Mouse (Mus musculus) MEL (cell line): Measurements from ENCODE around the gene Cdkn1b.

Experiments used
- CHD2 ChIP-seq: IDR thresholded peaks from 2 replicates; pipeline ENCODE4 v1.6.1; 2011; ENCODE audit warnings: low read length, improper control_type of control experiment
- CTCF ChIP-seq, 3 experiments: IDR thresholded peaks in 2 of 3; conservative IDR thresholded peaks in 1 of 3; 2 replicates each; pipeline ENCODE4 v1.5.1; 2011 to 2012; ENCODE audit warnings: low read length in 3 of 3, low read depth in 2 of 3, mild to moderate bottlenecking in 2 of 3, improper control_type of control experiment in 1 of 3, inconsistent platforms in 1 of 3, mixed read lengths in 1 of 3, moderate library complexity in 1 of 3; ENCODE audit not compliant: control insufficient read depth in 1 of 3, insufficient read depth in 1 of 3, poor library complexity in 1 of 3, severe bottlenecking in 1 of 3
- E2F4 ChIP-seq: IDR thresholded peaks from 2 replicates; pipeline ENCODE4 v1.6.1; 2011; ENCODE audit warnings: low read depth, low read length, improper control_type of control experiment, borderline replicate concordance
- MYB ChIP-seq: IDR thresholded peaks from 2 replicates; pipeline ENCODE4 v1.6.1; 2011; ENCODE audit warnings: mild to moderate bottlenecking, low read depth, low read length, improper control_type of control experiment
- NRF1 ChIP-seq: IDR thresholded peaks from 2 replicates; pipeline ENCODE4 v1.6.1; 2014; ENCODE audit warnings: low read depth, mild to moderate bottlenecking, inconsistent platforms, low read length, improper control_type of control experiment, moderate library complexity; ENCODE audit not compliant: poor library complexity, insufficient read depth, severe bottlenecking
- POLR2A ChIP-seq, 2 experiments: IDR thresholded peaks; 2 replicates each; pipeline ENCODE4 v1.6.1; 2011 to 2012; ENCODE audit warnings: low read length in 2 of 2, mild to moderate bottlenecking in 2 of 2, control low read depth in 1 of 2, improper control_type of control experiment in 1 of 2, low read depth in 1 of 2, moderate library complexity in 1 of 2; ENCODE audit not compliant: control insufficient read depth in 1 of 2, insufficient read depth in 1 of 2, poor library complexity in 1 of 2
- RCOR1 ChIP-seq: IDR thresholded peaks from 2 replicates; pipeline ENCODE4 v1.6.1; 2012; ENCODE audit warnings: low read depth, mild to moderate bottlenecking, inconsistent platforms, low read length, improper control_type of control experiment
- UBTF ChIP-seq: IDR thresholded peaks from 2 replicates; pipeline ENCODE4 v1.6.1; 2012; ENCODE audit warnings: low read depth, mild to moderate bottlenecking, inconsistent platforms, low read length, improper control_type of control experiment, moderate library complexity, borderline replicate concordance; ENCODE audit not compliant: insufficient read depth
- USF2 ChIP-seq, 2 experiments: IDR thresholded peaks; 2 replicates each; pipeline ENCODE4 v1.6.1; 2011 to 2012; ENCODE audit warnings: improper control_type of control experiment in 2 of 2, low read length in 2 of 2, borderline replicate concordance in 1 of 2, inconsistent platforms in 1 of 2, low read depth in 1 of 2, mild to moderate bottlenecking in 1 of 2; ENCODE audit not compliant: insufficient read depth in 1 of 2

DNA sequence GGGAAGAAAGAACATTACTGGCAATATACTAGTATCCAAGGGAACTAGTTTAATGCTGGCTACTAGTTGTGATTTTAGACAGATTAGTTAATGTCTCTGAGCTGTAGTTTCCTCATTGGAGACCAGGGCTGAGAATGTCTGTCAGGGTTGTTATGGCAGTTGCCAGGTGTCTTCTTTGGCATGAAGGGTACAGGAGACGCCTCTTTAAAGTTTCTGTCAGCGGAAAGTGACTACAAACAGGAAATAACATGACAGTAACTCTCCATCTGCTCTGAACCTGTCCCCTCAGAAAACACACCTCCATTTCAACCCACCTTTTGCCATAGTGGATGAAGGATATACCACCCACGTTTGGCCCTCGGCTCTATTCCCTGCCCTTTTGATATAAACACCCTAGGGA, 36.5 kb upstream of the Cdkn1b start:
- TF ChIP-seq CHD2, result no peak
- TF ChIP-seq UBTF, result no peak
- TF ChIP-seq E2F4, result no peak
- no peak for TF ChIP-seq CTCF (IDR thresholded peaks at IDR 0.05 in 2 of 3, conservative IDR thresholded peaks at IDR 0.05 in 1 of 3; ENCODE audit: control insufficient read depth in 1 of 3, insufficient read depth in 1 of 3, low read depth in 2 of 3, low read length in 3 of 3, poor library complexity in 1 of 3, severe bottlenecking in 1 of 3)
- TF ChIP-seq NRF1, result no peak
- no peak for TF ChIP-seq POLR2A (IDR thresholded peaks at IDR 0.05; ENCODE audit: control insufficient read depth in 1 of 2, insufficient read depth in 1 of 2, low read depth in 1 of 2, low read length in 2 of 2, poor library complexity in 1 of 2)
- no peak for TF ChIP-seq MYB
- no peak for TF ChIP-seq USF2 (IDR thresholded peaks at IDR 0.05; ENCODE audit: borderline replicate concordance in 1 of 2, insufficient read depth in 1 of 2, low read depth in 1 of 2, low read length in 2 of 2)
- TF ChIP-seq RCOR1, result no peak
